Mouse (Mus musculus): ENCODE measurements at regions not wholly inside any gene's neighbourhood (a gene's known extent, or its start where the extent isn't known, plus 50 kb on each side); places are given as distances from the start of the nearest gene placed in this dataset.

DNA sequence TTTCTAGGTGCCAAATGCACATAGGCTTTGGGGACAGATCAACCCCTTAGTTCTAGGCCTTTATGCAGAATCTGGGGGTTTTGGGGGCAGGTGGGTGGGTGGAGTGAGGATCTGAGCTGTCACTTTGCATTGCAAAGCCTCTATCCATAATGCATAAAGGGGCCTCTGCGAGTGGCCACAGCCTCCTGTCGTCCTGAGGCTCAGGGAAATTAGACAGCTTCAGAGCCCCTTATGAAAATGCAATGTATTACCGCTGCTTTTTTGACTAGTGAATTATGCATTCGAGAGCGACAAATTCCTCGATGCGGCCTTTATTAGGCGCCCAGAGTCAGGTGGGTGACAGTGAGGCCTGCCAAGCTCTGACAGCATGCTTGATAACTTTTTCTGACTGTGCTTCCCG, 134.9 kb downstream of the Dhx35 start:
- 72% methylated on average over 9 of the region's 9 CpGs for WGBS
- no peak overlapping the region for H3K4me3 ChIP-seq (ENCODE audit: low read depth, low read length)
- H3K4me2 ChIP-seq (replicated peaks; ENCODE audit: low read depth, low read length) = no peak overlapping the region
- H3K27ac ChIP-seq (ENCODE audit: low read length) = no peak overlapping the region
- no peak for ATAC-seq (ENCODE audit: insufficient number of reproducible peaks, insufficient read depth, low FRiP score, low read depth)
- H3K9me3 ChIP-seq (ENCODE audit: control insufficient read depth, low read depth, low read length) = no peaks in the 10 kb centered on the region
- H3K27me3 ChIP-seq (ENCODE audit: control insufficient read depth, insufficient read depth, low read length) = no peaks in the 10 kb centered on the region
- no peak overlapping the region for H3K9ac ChIP-seq (replicated peaks; ENCODE audit: low read depth, low read length)
- no peaks in the 10 kb centered on the region for H3K4me1 ChIP-seq (ENCODE audit: control insufficient read depth, insufficient read depth, low read length)
- no peaks in the 10 kb centered on the region for H3K36me3 ChIP-seq (ENCODE audit: control insufficient read depth, insufficient read depth, low read length)

DNA sequence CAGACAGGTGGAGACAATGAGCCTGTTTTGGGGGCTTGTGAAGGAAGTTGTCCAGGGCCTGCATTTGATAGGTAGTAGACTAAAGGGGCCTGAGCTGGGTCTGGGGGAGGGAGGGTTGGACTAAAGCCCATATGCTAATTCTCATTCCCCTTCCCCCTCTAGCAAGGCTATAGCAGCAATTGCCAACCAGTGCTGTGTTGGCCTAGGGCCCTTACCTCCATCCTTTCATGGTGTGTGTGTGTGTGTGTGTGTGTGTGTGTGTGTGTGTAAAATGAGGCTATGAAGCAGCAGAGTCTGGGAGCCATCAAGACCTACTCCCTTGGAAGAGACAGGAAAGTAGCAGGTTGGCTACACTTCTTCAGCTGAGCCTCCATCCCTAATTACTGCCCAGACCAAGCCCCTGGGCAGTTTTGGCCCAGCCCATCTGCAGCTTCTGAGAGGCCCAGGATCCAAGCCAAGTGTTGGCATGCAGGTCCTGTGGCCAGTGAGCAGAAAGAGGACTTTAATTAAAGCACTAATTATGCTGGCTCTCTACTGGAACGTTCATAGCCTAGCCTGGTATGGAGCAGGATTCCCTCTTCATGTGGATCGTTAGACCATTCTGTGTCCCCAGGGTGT, 143.4 kb downstream of the Dhx35 start:
- no peak overlapping the region for H3K9ac ChIP-seq (replicated peaks; ENCODE audit: low read depth, low read length)
- H3K4me3 ChIP-seq (ENCODE audit: low read depth, low read length) = no peak overlapping the region
- H3K36me3 ChIP-seq (ENCODE audit: control insufficient read depth, insufficient read depth, low read length) = no peaks in the 10 kb centered on the region
- no peaks in the 10 kb centered on the region for H3K27me3 ChIP-seq (ENCODE audit: control insufficient read depth, insufficient read depth, low read length)
- WGBS = 82% methylated on average over 2 of the region's 2 CpGs
- H3K4me1 ChIP-seq (ENCODE audit: control insufficient read depth, insufficient read depth, low read length) = no peaks in the 10 kb centered on the region
- no peak overlapping the region for H3K4me2 ChIP-seq (replicated peaks; ENCODE audit: low read depth, low read length)
- no peak overlapping the region for H3K27ac ChIP-seq (ENCODE audit: low read length)
- H3K9me3 ChIP-seq (ENCODE audit: control insufficient read depth, low read depth, low read length) = no peaks in the 10 kb centered on the region; the same call in 1 of the 2 replicates
- ATAC-seq (ENCODE audit: insufficient number of reproducible peaks, insufficient read depth, low FRiP score, low read depth) = no peak

DNA sequence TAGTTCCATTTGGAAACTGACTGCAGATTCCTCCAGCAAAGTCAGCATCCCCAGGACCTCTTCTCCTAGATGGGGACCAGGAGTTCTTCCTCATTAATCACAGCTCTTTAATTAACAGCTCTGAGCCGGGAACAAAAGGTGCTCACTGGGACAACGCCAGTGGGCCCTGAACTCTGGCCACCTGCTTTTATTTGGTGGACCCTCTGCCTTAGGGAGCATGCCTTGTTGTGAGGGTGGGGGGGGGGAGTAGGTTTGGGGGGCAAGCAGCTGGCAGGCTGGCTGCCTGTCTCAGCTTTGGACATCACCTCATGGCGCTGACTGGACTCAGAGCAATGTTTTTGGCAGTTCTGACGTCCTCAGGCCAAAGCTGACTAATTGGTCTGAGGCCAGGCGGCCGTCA, 154.8 kb downstream of the Dhx35 start:
- H3K4me3 ChIP-seq (ENCODE audit: low read depth, low read length) = no peak overlapping the region
- H3K9me3 ChIP-seq (ENCODE audit: control insufficient read depth, low read depth, low read length) = no peaks in the 10 kb centered on the region
- no peaks in the 10 kb centered on the region for H3K4me1 ChIP-seq (ENCODE audit: control insufficient read depth, insufficient read depth, low read length)
- H3K4me2 ChIP-seq (replicated peaks; ENCODE audit: low read depth, low read length) = no peak overlapping the region
- no peak overlapping the region for H3K9ac ChIP-seq (replicated peaks; ENCODE audit: low read depth, low read length)
- 47% methylated on average over 6 of the region's 6 CpGs for WGBS
- H3K27me3 ChIP-seq (ENCODE audit: control insufficient read depth, insufficient read depth, low read length) = no peaks in the 10 kb centered on the region
- H3K36me3 ChIP-seq (ENCODE audit: control insufficient read depth, insufficient read depth, low read length) = no peaks in the 10 kb centered on the region
- no peak overlapping the region for H3K27ac ChIP-seq (ENCODE audit: low read length)
- no peak for ATAC-seq (ENCODE audit: insufficient number of reproducible peaks, insufficient read depth, low FRiP score, low read depth)

DNA sequence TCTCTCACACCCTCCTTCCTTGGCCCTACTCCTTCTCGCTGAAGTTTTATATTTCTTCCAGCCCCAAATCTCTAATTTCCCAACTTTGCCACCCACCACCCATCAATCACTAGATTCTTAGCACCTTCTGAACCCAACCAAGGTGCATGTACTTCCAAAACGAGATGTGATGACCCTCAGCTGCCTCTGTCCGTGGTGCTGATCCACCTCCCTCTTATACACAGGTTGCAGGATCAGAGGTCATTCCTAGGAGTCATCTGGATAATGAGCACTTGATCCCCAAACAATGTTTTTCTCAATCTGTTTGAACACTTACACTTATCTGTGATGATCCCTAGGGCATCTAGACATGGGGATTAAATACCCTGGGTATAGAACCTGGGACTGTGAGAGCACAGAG, 156.5 kb downstream of the Dhx35 start:
- Histone ChIP-seq H3K4me1 (ENCODE audit: control insufficient read depth, insufficient read depth, low read length) (no peaks in the 10 kb centered on the region), H3K4me3 (ENCODE audit: low read depth, low read length) (no peak overlapping the region), H3K27me3 (ENCODE audit: control insufficient read depth, insufficient read depth, low read length) (no peaks in the 10 kb centered on the region), H3K36me3 (ENCODE audit: control insufficient read depth, insufficient read depth, low read length) (no peaks in the 10 kb centered on the region), H3K9me3 (ENCODE audit: control insufficient read depth, low read depth, low read length) (no peaks in the 10 kb centered on the region), H3K27ac (ENCODE audit: low read length) (no peak overlapping the region), H3K9ac (replicated peaks; ENCODE audit: low read depth, low read length) (no peak overlapping the region), H3K4me2 (replicated peaks; ENCODE audit: low read depth, low read length) (no peak overlapping the region)
- no peak for ATAC-seq (ENCODE audit: insufficient number of reproducible peaks, insufficient read depth, low FRiP score, low read depth)
- 21% methylated on average over 3 of the region's 3 CpGs for WGBS

DNA sequence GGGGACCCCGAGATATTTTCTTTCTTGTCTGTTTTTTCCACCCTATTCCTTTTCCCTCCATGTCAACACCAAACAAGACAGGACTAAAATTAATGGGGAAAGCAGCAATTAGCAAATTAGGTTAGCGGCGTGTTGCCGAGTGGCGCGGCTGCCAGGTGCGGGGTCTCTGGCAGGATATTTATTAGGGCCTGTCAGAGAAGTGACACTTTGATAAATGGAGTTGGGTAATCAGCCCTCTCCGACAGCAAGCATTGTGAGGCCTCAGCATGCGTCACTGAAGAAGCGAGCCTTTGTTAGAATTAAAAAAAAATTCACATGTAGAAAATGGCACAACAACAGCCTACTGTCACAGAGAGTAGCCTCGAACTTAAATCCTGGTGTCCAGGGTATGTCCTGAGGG, 162.3 kb downstream of the Dhx35 start:
- 31% methylated on average over 11 of the region's 11 CpGs for WGBS
- no peak overlapping the region for H3K9ac ChIP-seq (replicated peaks; ENCODE audit: low read depth, low read length)
- H3K27ac ChIP-seq (ENCODE audit: low read length) = no peak overlapping the region
- H3K4me1 ChIP-seq (ENCODE audit: control insufficient read depth, insufficient read depth, low read length) = no peaks in the 10 kb centered on the region
- H3K4me3 ChIP-seq (ENCODE audit: low read depth, low read length) = no peak overlapping the region
- no peak for ATAC-seq (ENCODE audit: insufficient number of reproducible peaks, insufficient read depth, low FRiP score, low read depth)
- no peaks in the 10 kb centered on the region for H3K36me3 ChIP-seq (ENCODE audit: control insufficient read depth, insufficient read depth, low read length)
- H3K27me3 ChIP-seq (ENCODE audit: control insufficient read depth, insufficient read depth, low read length) = no peaks in the 10 kb centered on the region
- H3K4me2 ChIP-seq (replicated peaks; ENCODE audit: low read depth, low read length) = no peak overlapping the region
- H3K9me3 ChIP-seq (ENCODE audit: control insufficient read depth, low read depth, low read length) = no peaks in the 10 kb centered on the region

DNA sequence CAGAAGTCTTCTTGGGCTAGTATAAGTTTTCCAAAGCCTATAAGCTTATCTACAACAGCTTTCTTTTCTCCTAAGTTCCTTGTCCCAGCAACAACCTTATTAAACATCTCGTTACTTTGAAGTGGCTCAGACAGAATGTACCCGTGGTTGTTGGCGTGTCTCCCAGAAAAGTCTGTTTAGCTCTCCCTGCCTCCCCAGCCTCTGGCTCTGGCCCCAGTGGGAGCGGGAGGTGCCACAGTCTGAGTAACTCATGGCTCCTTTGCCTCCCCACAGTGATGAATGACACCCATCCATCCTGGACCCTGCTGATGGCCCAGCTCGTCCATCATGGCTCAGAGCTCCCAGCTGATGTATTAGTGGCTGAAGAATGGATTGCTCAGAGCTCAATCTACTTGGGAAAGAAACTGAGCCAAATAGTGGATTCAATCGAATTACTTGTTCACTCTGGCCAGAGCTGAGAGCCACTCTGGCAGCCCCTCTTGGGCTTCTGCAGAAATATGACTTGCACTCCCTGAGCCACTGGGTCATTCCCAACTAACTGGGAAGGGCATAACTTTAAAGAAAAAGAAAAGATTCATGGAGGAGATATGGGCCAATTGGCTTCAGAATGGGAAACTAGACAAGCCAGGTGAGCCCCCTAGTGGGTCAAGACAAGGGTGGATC, 170.5 kb downstream of the Dhx35 start:
- 58% methylated on average over 6 of the region's 6 CpGs for WGBS
- Histone ChIP-seq H3K27ac (ENCODE audit: low read length) (no peak overlapping the region), H3K36me3 (ENCODE audit: control insufficient read depth, insufficient read depth, low read length) (no peaks in the 10 kb centered on the region), H3K27me3 (ENCODE audit: control insufficient read depth, insufficient read depth, low read length) (no peaks in the 10 kb centered on the region), H3K9me3 (ENCODE audit: control insufficient read depth, low read depth, low read length) (no peaks in the 10 kb centered on the region), H3K4me2 (replicated peaks; ENCODE audit: low read depth, low read length) (no peak overlapping the region), H3K4me1 (ENCODE audit: control insufficient read depth, insufficient read depth, low read length) (no peaks in the 10 kb centered on the region), H3K4me3 (ENCODE audit: low read depth, low read length) (no peak overlapping the region), H3K9ac (replicated peaks; ENCODE audit: low read depth, low read length) (no peak overlapping the region)
- ATAC-seq (ENCODE audit: insufficient number of reproducible peaks, insufficient read depth, low FRiP score, low read depth) = no peak

DNA sequence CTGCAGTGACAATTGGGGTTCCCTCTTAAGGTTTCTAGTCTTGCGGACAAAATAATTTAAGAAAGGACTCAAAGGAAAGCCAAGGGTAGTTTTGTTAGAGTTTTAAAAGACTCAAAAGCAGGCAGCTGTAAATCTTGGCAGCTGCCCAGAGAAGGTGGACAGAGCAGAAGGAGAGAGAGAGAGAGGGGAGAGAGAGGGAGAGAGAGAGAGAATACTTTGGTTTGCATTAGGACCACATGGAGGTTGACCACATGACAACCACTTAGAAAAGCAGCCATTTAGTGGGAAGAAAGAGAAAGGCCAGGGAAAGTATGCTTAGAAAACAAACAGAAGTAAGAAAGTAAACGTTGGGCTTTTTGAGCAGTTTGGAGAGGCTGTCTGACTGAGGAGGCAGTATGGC, 177.6 kb downstream of the Dhx35 start:
- no peak overlapping the region for H3K4me2 ChIP-seq (replicated peaks; ENCODE audit: low read depth, low read length)
- no peaks in the 10 kb centered on the region for H3K9me3 ChIP-seq (ENCODE audit: control insufficient read depth, low read depth, low read length)
- H3K4me3 ChIP-seq (ENCODE audit: low read depth, low read length) = no peak overlapping the region
- 33% methylated on average over 2 of the region's 2 CpGs for WGBS
- no peak for ATAC-seq (ENCODE audit: insufficient number of reproducible peaks, insufficient read depth, low FRiP score, low read depth)
- H3K27me3 ChIP-seq (ENCODE audit: control insufficient read depth, insufficient read depth, low read length) = no peaks in the 10 kb centered on the region
- no peaks in the 10 kb centered on the region for H3K4me1 ChIP-seq (ENCODE audit: control insufficient read depth, insufficient read depth, low read length)
- H3K36me3 ChIP-seq (ENCODE audit: control insufficient read depth, insufficient read depth, low read length) = no peaks in the 10 kb centered on the region
- H3K9ac ChIP-seq (replicated peaks; ENCODE audit: low read depth, low read length) = no peak overlapping the region
- H3K27ac ChIP-seq (ENCODE audit: low read length) = no peak overlapping the region

DNA sequence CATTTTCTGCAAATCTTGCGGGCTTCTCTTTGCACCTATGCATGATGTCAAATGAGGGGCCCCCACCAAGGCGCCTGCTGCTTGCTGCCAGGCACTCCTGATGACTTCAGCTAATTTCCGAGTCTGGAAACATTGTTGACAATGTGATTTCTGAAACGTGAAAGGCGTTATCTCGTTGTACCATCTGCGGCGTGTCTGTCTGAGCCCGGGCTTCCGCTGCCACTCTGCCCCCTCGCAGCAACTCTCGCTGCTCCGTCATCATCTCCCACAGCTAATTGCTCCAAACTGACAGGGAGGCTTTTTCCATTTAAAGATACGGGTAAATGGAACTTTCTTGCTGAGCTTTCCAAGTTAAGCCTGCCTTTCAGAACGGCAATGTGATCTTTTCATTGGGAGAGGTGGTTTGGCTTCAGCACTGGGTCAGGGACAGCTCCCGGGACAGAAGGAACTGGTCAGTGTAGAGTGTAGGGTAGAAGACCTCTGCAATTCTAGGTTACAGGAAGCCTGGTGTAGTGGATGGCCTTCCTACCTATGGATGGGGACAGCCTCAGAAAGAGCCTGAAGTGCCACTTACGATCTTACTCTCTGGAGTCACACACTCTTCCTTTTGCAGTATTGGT, 191.0 kb downstream of the Dhx35 start:
- no peak for ATAC-seq (ENCODE audit: insufficient number of reproducible peaks, insufficient read depth, low FRiP score, low read depth)
- Histone ChIP-seq H3K9ac (replicated peaks; ENCODE audit: low read depth, low read length) (no peak overlapping the region), H3K4me2 (replicated peaks; ENCODE audit: low read depth, low read length) (no peak overlapping the region), H3K36me3 (ENCODE audit: control insufficient read depth, insufficient read depth, low read length) (no peaks in the 10 kb centered on the region), H3K4me3 (ENCODE audit: low read depth, low read length) (no peak overlapping the region), H3K4me1 (ENCODE audit: control insufficient read depth, insufficient read depth, low read length) (no peaks in the 10 kb centered on the region), H3K27me3 (ENCODE audit: control insufficient read depth, insufficient read depth, low read length) (no peaks in the 10 kb centered on the region), H3K9me3 (ENCODE audit: control insufficient read depth, low read depth, low read length) (no peaks in the 10 kb centered on the region), H3K27ac (ENCODE audit: low read length) (no peak overlapping the region)
- WGBS = 74% methylated on average over 17 of the region's 17 CpGs

Measured in stomach, embryonic 14.5 days (tissue).